Mouse (Mus musculus): ENCODE data around the gene Pif1. TPM values are rescaled to one million over a fixed set of nuclear protein-coding genes. Genes with fewer than 3 reads are reported as not detected.

Pif1 gene
- polyA plus RNA-seq, 1 experiment from 2014 or later = 10.2 TPM

DNA sequence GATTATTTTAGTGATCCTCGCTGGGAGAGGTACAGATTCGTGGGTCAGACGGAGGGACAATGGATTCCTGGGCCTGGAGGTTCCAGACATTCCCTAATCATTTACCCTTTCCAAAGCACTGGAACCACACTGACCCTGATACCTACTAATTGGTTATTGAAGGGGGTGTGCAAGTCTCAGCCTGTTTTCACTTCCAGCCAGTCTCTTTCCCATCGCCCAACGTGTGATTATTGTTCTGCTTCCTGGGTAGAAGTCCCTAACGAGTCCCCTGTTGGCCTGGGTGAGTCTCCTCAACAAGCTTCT, 261 bp downstream of the Pif1 start:
- Histone ChIP-seq H3K9me3 (ENCODE audit: control insufficient read depth, low read length) (no peaks in the 10 kb centered on the region), H3K9ac (replicated peaks; ENCODE audit: low read depth, low read length) (peak overlapping the region; percentile 56), H3K36me3 (ENCODE audit: control insufficient read depth, insufficient read depth) (no peaks in the 10 kb centered on the region), H3K4me2 (ENCODE audit: low read length) (peak overlapping the region; percentile 95), H3K4me3 (replicated peaks; ENCODE audit: low read length) (peak overlapping the region; percentile 58), H3K27ac (ENCODE audit: low read length) (no peak overlapping the region), H3K27me3 (replicated peaks; ENCODE audit: control insufficient read depth, insufficient read depth, low read length) (no peaks in the 10 kb centered on the region), H3K4me1 (replicated peaks; ENCODE audit: control insufficient read depth, insufficient read depth, low read length) (peaks cover 30% of the 10 kb centered on the region)
- WGBS = 0% methylated on average over 6 of the region's 6 CpGs
- ATAC-seq = 0 out of 2 replicates have a peak, but pooled peaks have one; percentile 15

GRCm38 (mm10) chr9:65587573-65588358, 806 bp downstream of the Pif1 start:
- no peaks in the 10 kb centered on the region for H3K36me3 ChIP-seq (ENCODE audit: control insufficient read depth, insufficient read depth)
- peak overlapping the region; percentile 56 for H3K9ac ChIP-seq (replicated peaks; ENCODE audit: low read depth, low read length)
- peak overlapping the region; percentile 95 for H3K4me2 ChIP-seq (ENCODE audit: low read length)
- peak; percentile 53 for ATAC-seq
- H3K9me3 ChIP-seq (ENCODE audit: control insufficient read depth, low read length) = no peaks in the 10 kb centered on the region
- H3K4me1 ChIP-seq (replicated peaks; ENCODE audit: control insufficient read depth, insufficient read depth, low read length) = peaks cover 30% of the 10 kb centered on the region
- no peaks in the 10 kb centered on the region for H3K27me3 ChIP-seq (replicated peaks; ENCODE audit: control insufficient read depth, insufficient read depth, low read length)
- peak overlapping the region; percentile 58 for H3K4me3 ChIP-seq (replicated peaks; ENCODE audit: low read length)
- no peak overlapping the region for H3K27ac ChIP-seq (ENCODE audit: low read length)
- WGBS = under 1% methylated on average over 64 of the region's 64 CpGs

- peak overlapping the region; percentile 58 for H3K4me3 ChIP-seq (replicated peaks; ENCODE audit: low read length)
- no peak for ATAC-seq
- H3K36me3 ChIP-seq (ENCODE audit: control insufficient read depth, insufficient read depth) = no peaks in the 10 kb centered on the region
- no peaks in the 10 kb centered on the region for H3K27me3 ChIP-seq (replicated peaks; ENCODE audit: control insufficient read depth, insufficient read depth, low read length)
- no peak overlapping the region for H3K27ac ChIP-seq (ENCODE audit: low read length)
- 80% methylated on average over 3 of the region's 3 CpGs for WGBS
- H3K9ac ChIP-seq (replicated peaks; ENCODE audit: low read depth, low read length) = no peak overlapping the region; the same call in 1 of the 2 replicates
- H3K9me3 ChIP-seq (ENCODE audit: control insufficient read depth, low read length) = no peaks in the 10 kb centered on the region
- H3K4me2 ChIP-seq (ENCODE audit: low read length) = peak overlapping the region; percentile 95
- peaks cover 30% of the 10 kb centered on the region for H3K4me1 ChIP-seq (replicated peaks; ENCODE audit: control insufficient read depth, insufficient read depth, low read length)
Observed at GRCm38 (mm10) chr9:65589091-65589490, 2.1 kb downstream of the Pif1 start.

GRCm38 (mm10) chr9:65592721-65593120, 5.8 kb downstream of the Pif1 start:
- H3K9me3 ChIP-seq (ENCODE audit: control insufficient read depth, low read length) = no peaks in the 10 kb centered on the region
- WGBS = 90% methylated on average over 3 of the region's 3 CpGs
- H3K4me2 ChIP-seq (ENCODE audit: low read length) = no peak overlapping the region
- ATAC-seq = no peak
- no peak overlapping the region for H3K4me3 ChIP-seq (replicated peaks; ENCODE audit: low read length)
- no peaks in the 10 kb centered on the region for H3K27me3 ChIP-seq (replicated peaks; ENCODE audit: control insufficient read depth, insufficient read depth, low read length)
- no peak overlapping the region for H3K27ac ChIP-seq (ENCODE audit: low read length)
- H3K36me3 ChIP-seq (ENCODE audit: control insufficient read depth, insufficient read depth) = no peaks in the 10 kb centered on the region
- H3K9ac ChIP-seq (replicated peaks; ENCODE audit: low read depth, low read length) = no peak overlapping the region
- H3K4me1 ChIP-seq (replicated peaks; ENCODE audit: control insufficient read depth, insufficient read depth, low read length) = peaks cover 19% of the 10 kb centered on the region

DNA sequence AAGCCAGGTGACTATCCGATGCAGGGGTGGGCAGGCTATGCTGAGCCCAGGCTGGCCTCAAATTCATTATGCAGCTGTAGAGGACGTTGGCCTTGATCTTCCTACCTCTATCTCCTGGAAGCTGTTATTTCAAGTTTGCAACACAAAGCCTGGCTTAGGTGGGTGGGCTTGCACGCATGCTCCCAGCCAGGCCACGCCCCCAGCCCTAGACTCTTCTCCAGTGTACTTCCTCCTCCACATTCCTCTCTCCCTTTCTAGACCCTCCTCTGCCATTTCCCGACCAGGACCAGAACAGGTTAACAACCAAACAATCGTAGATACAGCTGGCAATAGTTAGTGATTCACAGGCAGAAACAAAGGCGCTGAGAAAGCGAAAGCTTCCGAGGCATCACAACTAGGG, 6.6 kb downstream of the Pif1 start:
- WGBS = 90% methylated on average over 9 of the region's 9 CpGs
- Histone ChIP-seq H3K27me3 (replicated peaks; ENCODE audit: control insufficient read depth, insufficient read depth, low read length) (no peaks in the 10 kb centered on the region), H3K4me3 (replicated peaks; ENCODE audit: low read length) (no peak overlapping the region), H3K9me3 (ENCODE audit: control insufficient read depth, low read length) (no peaks in the 10 kb centered on the region), H3K36me3 (ENCODE audit: control insufficient read depth, insufficient read depth) (no peaks in the 10 kb centered on the region), H3K4me2 (ENCODE audit: low read length) (no peak overlapping the region), H3K4me1 (replicated peaks; ENCODE audit: control insufficient read depth, insufficient read depth, low read length) (peaks cover 11% of the 10 kb centered on the region), H3K9ac (replicated peaks; ENCODE audit: low read depth, low read length) (no peak overlapping the region), H3K27ac (ENCODE audit: low read length) (no peak overlapping the region)
- no peak for ATAC-seq

- no peaks in the 10 kb centered on the region for H3K36me3 ChIP-seq (ENCODE audit: control insufficient read depth, insufficient read depth)
- no peak overlapping the region for H3K27ac ChIP-seq (ENCODE audit: low read length)
- no peaks in the 10 kb centered on the region for H3K27me3 ChIP-seq (replicated peaks; ENCODE audit: control insufficient read depth, insufficient read depth, low read length)
- no peak for ATAC-seq
- no peaks in the 10 kb centered on the region for H3K4me1 ChIP-seq (replicated peaks; ENCODE audit: control insufficient read depth, insufficient read depth, low read length)
- 43% methylated on average over 9 of the region's 11 CpGs for WGBS
- no peak overlapping the region for H3K9ac ChIP-seq (replicated peaks; ENCODE audit: low read depth, low read length)
- H3K4me2 ChIP-seq (ENCODE audit: low read length) = no peak overlapping the region
- H3K9me3 ChIP-seq (ENCODE audit: control insufficient read depth, low read length) = no peaks in the 10 kb centered on the region
- no peak overlapping the region for H3K4me3 ChIP-seq (replicated peaks; ENCODE audit: low read length)
Observed at GRCm38 (mm10) chr9:65598765-65599249, 11.8 kb downstream of the Pif1 start.

GRCm38 (mm10) chr9:65600951-65601350, 14.0 kb downstream of the Pif1 start:
- Histone ChIP-seq H3K27me3 (replicated peaks; ENCODE audit: control insufficient read depth, insufficient read depth, low read length) (no peaks in the 10 kb centered on the region), H3K4me3 (replicated peaks; ENCODE audit: low read length) (no peak overlapping the region), H3K36me3 (ENCODE audit: control insufficient read depth, insufficient read depth) (no peaks in the 10 kb centered on the region), H3K9me3 (ENCODE audit: control insufficient read depth, low read length) (no peaks in the 10 kb centered on the region), H3K27ac (ENCODE audit: low read length) (no peak overlapping the region), H3K4me1 (replicated peaks; ENCODE audit: control insufficient read depth, insufficient read depth, low read length) (0 out of 2 replicates have a peak, but pooled peaks cover 3% of the 10 kb centered on the region), H3K9ac (replicated peaks; ENCODE audit: low read depth, low read length) (no peak overlapping the region), H3K4me2 (ENCODE audit: low read length) (no peak overlapping the region)
- WGBS = 68% methylated on average over 2 of the region's 2 CpGs
- ATAC-seq = no peak

DNA sequence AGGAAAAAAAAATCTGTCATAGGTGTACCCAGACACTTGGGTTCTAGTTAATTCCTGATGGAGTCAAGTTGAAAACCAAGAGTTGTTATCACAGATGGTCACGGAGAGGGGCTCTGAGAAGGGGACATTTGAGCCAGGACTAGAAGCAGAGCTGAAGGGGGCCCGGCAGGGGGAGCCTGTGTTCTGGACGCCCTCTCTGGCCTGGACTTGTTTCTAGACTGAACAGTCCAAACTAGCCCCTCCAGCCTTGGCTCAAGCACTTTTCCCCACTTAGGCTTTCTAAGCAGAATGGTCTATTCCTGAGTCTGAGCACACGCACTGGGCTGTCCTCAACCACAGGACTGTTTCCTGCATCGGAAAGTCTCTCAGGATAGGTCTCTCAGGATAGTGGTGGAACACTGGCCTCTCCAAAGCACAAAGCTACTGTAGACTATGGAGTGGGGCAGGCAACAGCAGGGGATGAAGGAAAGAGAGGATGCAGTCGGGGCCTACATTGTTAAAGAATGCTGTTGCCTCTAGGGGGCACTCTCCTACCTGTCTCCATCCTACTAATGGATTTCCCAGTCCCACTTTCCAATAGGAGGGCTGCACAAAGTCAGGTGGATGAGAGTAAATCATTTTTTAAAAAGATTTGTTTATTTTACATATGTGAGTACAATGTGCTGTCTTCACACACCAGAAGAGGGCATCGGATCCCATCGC, 16.6 kb downstream of the Pif1 start:
- Histone ChIP-seq H3K9ac (replicated peaks; ENCODE audit: low read depth, low read length) (no peak overlapping the region), H3K4me3 (replicated peaks; ENCODE audit: low read length) (no peak overlapping the region), H3K9me3 (ENCODE audit: control insufficient read depth, low read length) (no peaks in the 10 kb centered on the region), H3K4me2 (ENCODE audit: low read length) (no peak overlapping the region), H3K27me3 (replicated peaks; ENCODE audit: control insufficient read depth, insufficient read depth, low read length) (no peaks in the 10 kb centered on the region), H3K4me1 (replicated peaks; ENCODE audit: control insufficient read depth, insufficient read depth, low read length) (0 out of 2 replicates have a peak, but pooled peaks cover 3% of the 10 kb centered on the region), H3K27ac (ENCODE audit: low read length) (no peak overlapping the region), H3K36me3 (ENCODE audit: control insufficient read depth, insufficient read depth) (no peaks in the 10 kb centered on the region)
- 57% methylated on average over 8 of the region's 8 CpGs for WGBS
- no peak for ATAC-seq

DNA sequence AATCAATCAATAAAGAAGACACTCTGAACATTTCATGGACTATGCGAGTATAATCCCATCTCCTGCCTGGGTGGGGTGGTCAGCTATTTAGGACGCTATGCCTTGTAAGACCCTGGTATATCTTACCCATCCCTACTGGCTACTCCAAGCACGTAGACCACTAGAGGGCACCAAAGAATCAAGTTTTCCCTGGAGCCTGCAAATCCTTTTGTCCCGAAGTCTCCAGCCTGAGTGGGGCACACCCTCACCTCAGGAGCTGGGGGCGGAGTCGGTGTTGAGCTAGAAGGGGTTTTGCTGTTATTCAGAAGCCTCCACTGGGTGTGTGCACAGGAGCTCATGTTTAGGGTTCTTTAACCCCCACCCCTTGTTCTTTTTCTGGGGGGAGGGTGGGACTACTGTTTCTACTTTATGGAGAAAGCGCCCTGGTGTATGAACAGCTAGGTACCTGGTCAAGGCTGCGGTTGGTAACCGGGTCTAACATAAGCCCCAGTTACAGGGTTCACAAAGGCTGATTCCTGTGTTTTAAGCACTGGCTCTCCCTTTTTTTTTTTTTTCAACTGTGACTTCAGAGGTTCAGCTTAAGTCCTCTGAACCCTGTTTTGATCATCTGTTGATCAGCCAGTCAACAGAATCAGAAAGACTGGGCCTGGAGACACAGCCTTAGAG, 18.6 kb downstream of the Pif1 start:
- Histone ChIP-seq H3K4me2 (ENCODE audit: low read length) (peak overlapping the region; percentile 54), H3K9ac (replicated peaks; ENCODE audit: low read depth, low read length) (peak overlapping the region; percentile 59), H3K9me3 (ENCODE audit: control insufficient read depth, low read length) (no peaks in the 10 kb centered on the region), H3K4me1 (replicated peaks; ENCODE audit: control insufficient read depth, insufficient read depth, low read length) (0 out of 2 replicates have a peak, but pooled peaks cover 3% of the 10 kb centered on the region), H3K27me3 (replicated peaks; ENCODE audit: control insufficient read depth, insufficient read depth, low read length) (no peaks in the 10 kb centered on the region), H3K27ac (ENCODE audit: low read length) (no peak overlapping the region), H3K4me3 (replicated peaks; ENCODE audit: low read length) (peak overlapping the region; percentile 30), H3K36me3 (ENCODE audit: control insufficient read depth, insufficient read depth) (no peaks in the 10 kb centered on the region)
- WGBS = 6% methylated on average over 9 of the region's 9 CpGs
- peak; percentile 87 for ATAC-seq

All from forebrain, embryonic 16.5 days (tissue).